Mouse (Mus musculus) MEL (cell line): Measurements from ENCODE around the gene Ctla2b. TPM values are rescaled to one million over a fixed set of nuclear protein-coding genes. Genes with fewer than 3 reads are reported as not detected.
"Not testable (repeated sequence)": the region's sequence is repeated elsewhere in the genome, so short reads cannot be mapped to it uniquely, and the experiment has no call there.

ENCODE experiments used
- DNase-seq: peaks from one replicate; pipeline ENCODE4 v3.0.0; 2011; ENCODE audit warnings: low read depth, low spot score
- H3K27ac ChIP-seq: 2 replicates; pipeline ENCODE4 v1.5.1; 2012; ENCODE audit warnings: low read depth, mild to moderate bottlenecking, control low read depth, low read length, moderate library complexity; ENCODE audit not compliant: control insufficient read depth
- H3K27me3 ChIP-seq, 2 experiments: fragments of 150-350 bp in 1 of 2; sonication (generic) in 1 of 2; 2 replicates each; pipeline ENCODE4 v1.6.1; 2012; ENCODE audit warnings: low read length in 2 of 2, mild to moderate bottlenecking in 2 of 2, improper control_type of control experiment in 1 of 2, moderate library complexity in 1 of 2; ENCODE audit not compliant: insufficient read depth in 2 of 2, control insufficient read depth in 1 of 2
- H3K36me3 ChIP-seq, 2 experiments: 2 replicates each; pipeline ENCODE4 v1.6.1; 2012 to 2014; ENCODE audit warnings: low read length in 2 of 2, improper control_type of control experiment in 1 of 2, inconsistent platforms in 1 of 2, mild to moderate bottlenecking in 1 of 2; ENCODE audit not compliant: insufficient read depth in 2 of 2, control insufficient read depth in 1 of 2
- H3K4me1 ChIP-seq, 2 experiments: fragments of 150-350 bp in 1 of 2; sonication (generic) in 1 of 2; 2 replicates each; pipeline ENCODE4 v1.6.1; 2012; ENCODE audit warnings: low read length in 2 of 2, improper control_type of control experiment in 1 of 2, mild to moderate bottlenecking in 1 of 2; ENCODE audit not compliant: insufficient read depth in 2 of 2, control insufficient read depth in 1 of 2
- H3K4me3 ChIP-seq, 2 experiments: fragments of 150-350 bp in 1 of 2; sonication (generic) in 1 of 2; 2 replicates each; pipeline ENCODE4 v1.5.1; 2012; ENCODE audit warnings: low read depth in 2 of 2, low read length in 2 of 2, mild to moderate bottlenecking in 2 of 2, moderate library complexity in 2 of 2, control low read depth in 1 of 2, improper control_type of control experiment in 1 of 2; ENCODE audit not compliant: control insufficient read depth in 1 of 2, insufficient read depth in 1 of 2
- H3K79me2 ChIP-seq: 2 replicates; pipeline ENCODE4 v1.6.1; 2012; ENCODE audit warnings: mild to moderate bottlenecking, low read length, moderate library complexity; ENCODE audit not compliant: control insufficient read depth, poor library complexity, insufficient read depth
- H3K9ac ChIP-seq: 2 replicates; pipeline ENCODE4 v1.6.1; 2012; ENCODE audit warnings: low read depth, mild to moderate bottlenecking, control low read depth, low read length, moderate library complexity; ENCODE audit not compliant: control insufficient read depth, poor library complexity, severe bottlenecking
- H3K9me3 ChIP-seq: fragments of 150-350 bp; sonication (generic); replicated peaks from 2 replicates; pipeline ENCODE4 v1.6.1; 2012; ENCODE audit warnings: mild to moderate bottlenecking, low read length, improper control_type of control experiment, moderate library complexity; ENCODE audit not compliant: insufficient read depth
- CHD2 ChIP-seq: IDR thresholded peaks from 2 replicates; pipeline ENCODE4 v1.6.1; 2011; ENCODE audit warnings: low read length, improper control_type of control experiment
- E2F4 ChIP-seq: IDR thresholded peaks from 2 replicates; pipeline ENCODE4 v1.6.1; 2011; ENCODE audit warnings: low read depth, low read length, improper control_type of control experiment, borderline replicate concordance
- ELF1 ChIP-seq: IDR thresholded peaks from 2 replicates; pipeline ENCODE4 v1.6.1; 2014; ENCODE audit warnings: low read depth, mild to moderate bottlenecking, inconsistent platforms, low read length, improper control_type of control experiment, moderate library complexity
- EP300 ChIP-seq, 2 experiments: IDR thresholded peaks; 2 replicates each; pipeline ENCODE4 v1.6.1; 2011; ENCODE audit warnings: improper control_type of control experiment in 2 of 2, low read length in 2 of 2, low read depth in 1 of 2, mild to moderate bottlenecking in 1 of 2
- GABPA ChIP-seq: IDR thresholded peaks from 2 replicates; pipeline ENCODE4 v1.6.1; 2012; ENCODE audit warnings: low read depth, mild to moderate bottlenecking, inconsistent platforms, low read length, improper control_type of control experiment, moderate library complexity
- HCFC1 ChIP-seq: IDR thresholded peaks from 2 replicates; pipeline ENCODE4 v1.6.1; 2012; ENCODE audit warnings: low read depth, mild to moderate bottlenecking, inconsistent platforms, low read length, improper control_type of control experiment, moderate library complexity
- MXI1 ChIP-seq: IDR thresholded peaks from 2 replicates; pipeline ENCODE4 v1.6.1; 2011; ENCODE audit warnings: mild to moderate bottlenecking, low read depth, low read length, improper control_type of control experiment
- MYB ChIP-seq: IDR thresholded peaks from 2 replicates; pipeline ENCODE4 v1.6.1; 2011; ENCODE audit warnings: mild to moderate bottlenecking, low read depth, low read length, improper control_type of control experiment
- NRF1 ChIP-seq: IDR thresholded peaks from 2 replicates; pipeline ENCODE4 v1.6.1; 2014; ENCODE audit warnings: low read depth, mild to moderate bottlenecking, inconsistent platforms, low read length, improper control_type of control experiment, moderate library complexity; ENCODE audit not compliant: poor library complexity, insufficient read depth, severe bottlenecking
- POLR2A ChIP-seq, 2 experiments: IDR thresholded peaks; 2 replicates each; pipeline ENCODE4 v1.6.1; 2011 to 2012; ENCODE audit warnings: low read length in 2 of 2, mild to moderate bottlenecking in 2 of 2, control low read depth in 1 of 2, improper control_type of control experiment in 1 of 2, low read depth in 1 of 2, moderate library complexity in 1 of 2; ENCODE audit not compliant: control insufficient read depth in 1 of 2, insufficient read depth in 1 of 2, poor library complexity in 1 of 2
- POLR2AphosphoS2 ChIP-seq: IDR thresholded peaks from 2 replicates; pipeline ENCODE4 v1.6.1; 2011; ENCODE audit warnings: low read length, improper control_type of control experiment
- RAD21 ChIP-seq: IDR thresholded peaks from 2 replicates; pipeline ENCODE4 v1.6.1; 2011; ENCODE audit warnings: mild to moderate bottlenecking, low read depth, low read length, improper control_type of control experiment
- RCOR1 ChIP-seq: IDR thresholded peaks from 2 replicates; pipeline ENCODE4 v1.6.1; 2012; ENCODE audit warnings: low read depth, mild to moderate bottlenecking, inconsistent platforms, low read length, improper control_type of control experiment
- SIN3A ChIP-seq: IDR thresholded peaks from 2 replicates; pipeline ENCODE4 v1.6.1; 2012; ENCODE audit warnings: low read length, improper control_type of control experiment, inconsistent platforms
- SMC3 ChIP-seq: IDR thresholded peaks from 2 replicates; pipeline ENCODE4 v1.6.1; 2011; ENCODE audit warnings: low read depth, low read length, improper control_type of control experiment
- TBP ChIP-seq: IDR thresholded peaks from 2 replicates; pipeline ENCODE4 v1.8.0; 2011; ENCODE audit warnings: low read depth, low read length, improper control_type of control experiment
- UBTF ChIP-seq: IDR thresholded peaks from 2 replicates; pipeline ENCODE4 v1.6.1; 2012; ENCODE audit warnings: low read depth, mild to moderate bottlenecking, inconsistent platforms, low read length, improper control_type of control experiment, moderate library complexity, borderline replicate concordance; ENCODE audit not compliant: insufficient read depth
- USF1 ChIP-seq: IDR thresholded peaks from 2 replicates; pipeline ENCODE4 v1.6.1; 2014; ENCODE audit warnings: low read depth, mild to moderate bottlenecking, inconsistent platforms, low read length, improper control_type of control experiment, moderate library complexity
- USF2 ChIP-seq, 2 experiments: IDR thresholded peaks; 2 replicates each; pipeline ENCODE4 v1.6.1; 2011 to 2012; ENCODE audit warnings: improper control_type of control experiment in 2 of 2, low read length in 2 of 2, borderline replicate concordance in 1 of 2, inconsistent platforms in 1 of 2, low read depth in 1 of 2, mild to moderate bottlenecking in 1 of 2; ENCODE audit not compliant: insufficient read depth in 1 of 2
- ZC3H11A ChIP-seq: IDR thresholded peaks from 2 replicates; pipeline ENCODE4 v1.6.1; 2012; ENCODE audit warnings: low read depth, mild to moderate bottlenecking, inconsistent platforms, low read length, improper control_type of control experiment
- polyA plus RNA-seq, 2 experiments: library from polyadenylated mRNA; stranded (reverse) in 1 of 2; unstranded in 1 of 2; fragments of >175 nt in 1 of 2; fragments of >200 nt in 1 of 2; gene quantifications; 2 replicates each; pipeline versions ENCODE4 v1.2.1 to v1.2.4; 2012; ENCODE audit warnings: low replicate concordance in 2 of 2, low read depth in 1 of 2; ENCODE audit not compliant: insufficient read length in 2 of 2, insufficient read depth in 1 of 2, missing spikeins in 1 of 2
- total RNA-seq: library from RNA; depleted of rRNA; stranded (reverse); fragments of 300-350 nt; gene quantifications from 2 replicates; pipeline ENCODE4 v1.2.3, GENCODE M21; 2012; rRNA removed

Ctla2b gene
- total RNA-seq (not detected in 2 replicates), polyA plus RNA-seq (not detected)

DNA sequence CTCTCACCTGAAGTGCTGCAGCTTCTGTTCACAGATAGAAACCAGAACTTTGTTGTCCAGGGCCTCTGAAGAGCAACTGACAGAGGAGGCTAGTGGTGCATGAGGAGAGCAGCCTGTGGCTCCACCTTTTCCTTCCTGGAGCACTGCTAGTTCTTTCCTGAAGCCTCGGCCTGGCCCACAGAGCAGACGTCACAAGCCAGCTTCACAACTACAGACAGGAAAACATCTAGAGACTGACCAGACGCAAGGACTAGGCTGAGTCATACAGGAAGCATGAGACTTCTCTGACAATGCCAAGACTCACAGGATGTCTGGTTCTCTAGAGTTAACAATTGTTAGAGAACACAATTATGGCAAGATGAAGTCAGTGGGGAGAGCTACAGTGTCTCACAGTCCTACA, at the start of gene Ctla2b:
Gene Ctla2b, minus strand, starts transcription at position 120 of the 400 bp plus-strand sequence.
- no peak within 1 kb of the TSS for H3K9ac ChIP-seq
- no peak within 1 kb of the TSS for H3K27ac ChIP-seq
- no peak for DNase-seq
- H3K4me3 ChIP-seq, result no peak within 1 kb of the TSS
- H3K9me3 ChIP-seq, result no peaks in the 10 kb centered on the region
- H3K36me3 ChIP-seq, result no peaks in the 10 kb centered on the region
- H3K79me2 ChIP-seq, result no peaks in the 10 kb centered on the region
- no peaks in the 10 kb centered on the region; a peak in 1 of 4 replicates for H3K27me3 ChIP-seq
- H3K4me1 ChIP-seq, result no peaks in the 10 kb centered on the region
- no peak for TF ChIP-seq EP300 (IDR thresholded peaks at IDR 0.05; ENCODE audit: low read depth in 1 of 2, low read length in 2 of 2)
- TF ChIP-seq CHD2, result no peak
- no peak for TF ChIP-seq TBP
- no peak for TF ChIP-seq USF1
- no peak for TF ChIP-seq ELF1
- no peak for TF ChIP-seq POLR2AphosphoS2
- no peak for TF ChIP-seq USF2 (IDR thresholded peaks at IDR 0.05; ENCODE audit: borderline replicate concordance in 1 of 2, insufficient read depth in 1 of 2, low read depth in 1 of 2, low read length in 2 of 2)
- no peak for TF ChIP-seq POLR2A (IDR thresholded peaks at IDR 0.05; ENCODE audit: control insufficient read depth in 1 of 2, insufficient read depth in 1 of 2, low read depth in 1 of 2, low read length in 2 of 2, poor library complexity in 1 of 2)
- TF ChIP-seq E2F4, result no peak
- TF ChIP-seq GABPA, result no peak
- no peak for TF ChIP-seq MXI1
- no peak for TF ChIP-seq UBTF
- no peak for TF ChIP-seq RAD21
- TF ChIP-seq ZC3H11A, result no peak
- no peak for TF ChIP-seq HCFC1
- TF ChIP-seq SIN3A, result no peak
- TF ChIP-seq RCOR1, result no peak
- no peak for TF ChIP-seq SMC3
- TF ChIP-seq MYB, result no peak
- TF ChIP-seq NRF1, result no peak

DNA sequence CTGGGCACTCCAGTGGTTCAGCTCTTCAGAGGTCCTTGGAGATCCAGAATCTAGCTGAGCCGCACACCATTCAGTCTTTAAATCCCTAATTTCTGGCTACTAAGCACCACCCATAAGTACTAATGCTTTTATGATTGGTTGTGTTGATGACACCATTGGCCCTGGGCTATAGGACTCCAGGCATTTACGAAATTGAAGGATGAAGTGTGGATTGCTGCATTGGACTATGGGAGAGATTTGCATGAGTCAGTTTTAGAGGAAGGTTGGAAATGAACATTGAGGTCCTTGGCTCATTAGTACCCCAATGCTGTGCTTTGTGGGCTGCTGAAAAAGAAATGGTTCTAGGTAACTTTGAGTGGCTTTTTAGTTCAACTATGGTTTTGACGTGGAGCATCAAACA, 44.6 kb upstream of the Ctla2b start, which contains the start of gene Tpbpa:
Gene Tpbpa, minus strand, starts transcription at position 101 of the 400 bp plus-strand sequence.
- not testable (repeated sequence) for H3K9ac ChIP-seq, H3K4me1 ChIP-seq, H3K27me3 ChIP-seq, DNase-seq, H3K36me3 ChIP-seq, H3K79me2 ChIP-seq, H3K9me3 ChIP-seq, H3K4me3 ChIP-seq, H3K27ac ChIP-seq
